Mouse (Mus musculus) C2C12 (cell line): ENCODE measurements around the gene Med16. TPM values are rescaled to one million over a fixed set of nuclear protein-coding genes. Genes with fewer than 3 reads are reported as not detected.

Experiments used
- H3K27me3 ChIP-seq: one replicate; pipeline ENCODE4 v1.6.1; 2011; ENCODE audit not compliant: control insufficient read depth, insufficient read depth, insufficient read length
- H3K36me3 ChIP-seq: one replicate; pipeline ENCODE4 v1.6.1; 2011; ENCODE audit not compliant: control insufficient read depth, insufficient read depth
- H3K4me3 ChIP-seq: one replicate; pipeline ENCODE4 v1.5.1; 2011; ENCODE audit warnings: mild to moderate bottlenecking, control low read depth; ENCODE audit not compliant: poor library complexity, insufficient read depth, severe bottlenecking
- H3K79me2 ChIP-seq: one replicate; pipeline ENCODE4 v1.6.1; 2011; ENCODE audit not compliant: control insufficient read depth, insufficient read depth
- H3K79me3 ChIP-seq: one replicate; pipeline ENCODE4 v1.6.1; 2011; ENCODE audit warnings: low read depth, control low read depth
- H3ac ChIP-seq: one replicate; pipeline ENCODE3; 2011; ENCODE audit warnings: low read depth; ENCODE audit not compliant: control insufficient read depth, insufficient read length
- CEBPB ChIP-seq: IDR thresholded peaks from one replicate; pipeline ENCODE4 v1.6.1; 2011; ENCODE audit warnings: low read depth, mild to moderate bottlenecking, control low read depth, moderate library complexity
- CTCF ChIP-seq: IDR thresholded peaks from one replicate; pipeline ENCODE4 v1.5.1; 2011; ENCODE audit not compliant: control insufficient read depth, insufficient read depth, insufficient read length
- FOSL1 ChIP-seq: IDR thresholded peaks from one replicate; pipeline ENCODE4 v1.8.0; 2011; ENCODE audit warnings: mild to moderate bottlenecking, low read length; ENCODE audit not compliant: poor library complexity, insufficient read depth, severe bottlenecking
- MAX ChIP-seq: IDR thresholded peaks from one replicate; pipeline ENCODE4 v1.6.1; 2011; ENCODE audit warnings: mild to moderate bottlenecking, control low read depth
- MYOD1 ChIP-seq: IDR thresholded peaks from one replicate; pipeline ENCODE4 v1.6.1; 2011; ENCODE audit warnings: low read depth; ENCODE audit not compliant: control insufficient read depth, insufficient read length
- MYOG ChIP-seq: IDR thresholded peaks from one replicate; pipeline ENCODE4 v1.6.1; 2011; ENCODE audit not compliant: control insufficient read depth, insufficient read length; ENCODE audit errors: extremely low read depth
- USF1 ChIP-seq: IDR thresholded peaks from one replicate; pipeline ENCODE4 v1.6.1; 2011; ENCODE audit warnings: low read depth, mild to moderate bottlenecking, control low read depth, moderate library complexity
- microRNA-seq: library from miRNA; unstranded; fragments of <30 nt; microRNA quantifications from one replicate; pipeline ENCODE4, GENCODE M21; 2019; ENCODE audit warnings: borderline microRNAs expressed
- polyA plus RNA-seq: library from polyadenylated mRNA; unstranded; fragments of >200 nt; fragmentation: generic; extraction: Trizol; gene quantifications from one replicate; pipeline ENCODE4 v1.2.1, GENCODE M21; 2012; ENCODE audit warnings: missing spikeins

Med16 gene
- polyA plus RNA-seq, 1 experiment, result 32.5 TPM

- Histone ChIP-seq H3ac (no peak overlapping the region), H3K79me2 (peaks cover 42% of the 10 kb centered on the region), H3K36me3 (peaks cover 10% of the 10 kb centered on the region), H3K27me3 (no peaks in the 10 kb centered on the region), H3K79me3 (peaks cover 29% of the 10 kb centered on the region), H3K4me3 (no peak overlapping the region)
- TF ChIP-seq CTCF, result no peak
- TF ChIP-seq MYOD1, result no peak
- TF ChIP-seq USF1, result no peak
- no peak for TF ChIP-seq CEBPB
Measured at GRCm38 (mm10) chr10:79851653-79852052, 57.1 kb downstream of the Med16 start.

GRCm38 (mm10) chr10:79849941-79850628, 58.6 kb downstream of the Med16 start:
- H3K36me3 ChIP-seq, result no peaks in the 10 kb centered on the region
- no peaks in the 10 kb centered on the region for H3K27me3 ChIP-seq
- H3K4me3 ChIP-seq, result no peak overlapping the region
- TF ChIP-seq MYOG (no peak), USF1 (no peak), MYOD1 (no peak), FOSL1 (no peak), MAX (no peak), CTCF (no peak), CEBPB (no peak)
- peaks cover 27% of the 10 kb centered on the region for H3K79me2 ChIP-seq
- H3ac ChIP-seq, result no peak overlapping the region
- peaks cover 13% of the 10 kb centered on the region for H3K79me3 ChIP-seq

- H3ac ChIP-seq, result no peak overlapping the region
- TF ChIP-seq FOSL1 (no peak), MYOG (no peak), CTCF (no peak), USF1 (no peak), MYOD1 (no peak), CEBPB (no peak)
- H3K27me3 ChIP-seq, result no peaks in the 10 kb centered on the region
- H3K36me3 ChIP-seq, result no peaks in the 10 kb centered on the region
- peaks cover 3% of the 10 kb centered on the region for H3K79me2 ChIP-seq
- H3K79me3 ChIP-seq, result no peaks in the 10 kb centered on the region
- H3K4me3 ChIP-seq, result no peak overlapping the region
Measured at GRCm38 (mm10) chr10:79846553-79846952, 62.2 kb downstream of the Med16 start.

Small RNA genes lying within 50 kb of the gene (microRNA-seq; reads per million reads assigned to microRNA genes)
- 0.20 reads per million for gene Mir6910

Other genes starting within 250 kb of the Med16 start
- not detected for gene Madcam1, start 244.4 kb downstream of the Med16 start, polyA plus RNA-seq
- gene Tpgs1, start 239.6 kb downstream of the Med16 start, polyA plus RNA-seq, result 80.7 TPM
- gene Cdc34, start 226.7 kb downstream of the Med16 start, polyA plus RNA-seq, result 235 TPM
- gene Gzmm, start 219.9 kb downstream of the Med16 start, polyA plus RNA-seq, result 0.51 TPM
- 749 TPM for gene Bsg, start 204.4 kb downstream of the Med16 start, polyA plus RNA-seq
- gene Hcn2, start 192.3 kb downstream of the Med16 start, polyA plus RNA-seq, result 0.34 TPM
- 56.5 TPM for gene Polrmt, start 162.3 kb downstream of the Med16 start, polyA plus RNA-seq
- 0.29 TPM for gene Fgf22, start 153.8 kb downstream of the Med16 start, polyA plus RNA-seq
- gene Rnf126, start 142.0 kb downstream of the Med16 start, polyA plus RNA-seq, result 116 TPM
- 12.1 TPM for gene Fstl3, start 131.7 kb downstream of the Med16 start, polyA plus RNA-seq
- gene Prss57, start 118.0 kb downstream of the Med16 start, polyA plus RNA-seq, result not detected
- gene Palm, start 115.4 kb downstream of the Med16 start, polyA plus RNA-seq, result 39.9 TPM
- gene Misp, start 87.9 kb downstream of the Med16 start, polyA plus RNA-seq, result not detected
- gene Ptbp1, start 54.5 kb downstream of the Med16 start, polyA plus RNA-seq, result 345 TPM
- not detected for gene Prtn3, start 34.4 kb downstream of the Med16 start, polyA plus RNA-seq
- gene Plppr3, start 34.3 kb downstream of the Med16 start, polyA plus RNA-seq, result 2.3 TPM
- not detected for gene Elane, start 22.7 kb downstream of the Med16 start, polyA plus RNA-seq
- not detected for gene Cfd, start 18.1 kb downstream of the Med16 start, polyA plus RNA-seq
- not detected for gene Gm26602, start 1.9 kb upstream of the Med16 start, polyA plus RNA-seq
- 0.13 TPM for gene Kiss1r, start 8.0 kb upstream of the Med16 start, polyA plus RNA-seq
- 46.7 TPM for gene R3hdm4, start 12.3 kb upstream of the Med16 start, polyA plus RNA-seq
- 0.74 TPM for gene Arid3a, start 18.1 kb upstream of the Med16 start, polyA plus RNA-seq
- gene Wdr18, start 51.2 kb upstream of the Med16 start, polyA plus RNA-seq, result 48.6 TPM
- gene Grin3b, start 61.8 kb upstream of the Med16 start, polyA plus RNA-seq, result 0.30 TPM
- gene Tmem259, start 75.4 kb upstream of the Med16 start, polyA plus RNA-seq, result 102 TPM
- gene Cnn2, start 79.7 kb upstream of the Med16 start, polyA plus RNA-seq, result 437 TPM
- 10.7 TPM for gene Abca7, start 87.6 kb upstream of the Med16 start, polyA plus RNA-seq
- 1.6 TPM for gene Arhgap45, start 107.7 kb upstream of the Med16 start, polyA plus RNA-seq
- 269 TPM for gene Polr2e, start 130.9 kb upstream of the Med16 start, polyA plus RNA-seq
- gene Gpx4, start 138.2 kb upstream of the Med16 start, polyA plus RNA-seq, result 964 TPM
- 29.4 TPM for gene Sbno2, start 196.6 kb upstream of the Med16 start, polyA plus RNA-seq
- 106 TPM for gene Stk11, start 206.9 kb upstream of the Med16 start, polyA plus RNA-seq
- gene Atp5d, start 229.7 kb upstream of the Med16 start, polyA plus RNA-seq, result 720 TPM
- 12.1 TPM for gene Cbarp, start 231.9 kb upstream of the Med16 start, polyA plus RNA-seq
- 77.5 TPM for gene Midn, start 239.3 kb upstream of the Med16 start, polyA plus RNA-seq